Mouse (Mus musculus) cerebellum, adult (tissue): ENCODE results near the gene Unc5a.

ENCODE experiments used
- ATAC-seq: cut with Nextera tagmentation; 2 replicates; pipeline ENCODE4 v1.9.2; 2017; ENCODE audit warnings: mild to moderate bottlenecking, moderate library complexity, mixed read lengths; ENCODE audit not compliant: insufficient number of reproducible peaks, low FRiP score, low TSS enrichment

Gene Unc5a

GRCm38 (mm10) chr13:55040016-55040415 lies 90.8 kb downstream of the Unc5a start:
- no peak for ATAC-seq

- ATAC-seq: no peak
Observed at GRCm38 (mm10) chr13:55047706-55048105, 98.5 kb downstream of the Unc5a start.
